Mouse (Mus musculus): ENCODE results near the gene Fggy. TPM values are rescaled to one million over a fixed set of nuclear protein-coding genes. Genes with fewer than 3 reads are reported as not detected.

Fggy gene
- polyA plus RNA-seq, 1 experiment from 2014 or later = 9.0 TPM

GRCm38 (mm10) chr4:95953328-95953727 lies 396.0 kb downstream of the Fggy start:
- no peaks in the 10 kb centered on the region for H3K27me3 ChIP-seq (replicated peaks)
- no peak overlapping the region for H3K4me3 ChIP-seq
- no peaks in the 10 kb centered on the region for H3K4me1 ChIP-seq
- H3K4me2 ChIP-seq (replicated peaks) = no peak overlapping the region
- no peaks in the 10 kb centered on the region for H3K9me3 ChIP-seq
- H3K36me3 ChIP-seq = no peaks in the 10 kb centered on the region
- ATAC-seq (ENCODE audit: low FRiP score, low read depth) = no peak
- H3K27ac ChIP-seq = no peak overlapping the region
- no peak overlapping the region for H3K9ac ChIP-seq

GRCm38 (mm10) chr4:95966928-95967724 lies 409.8 kb downstream of the Fggy start, which contains the start of gene Hook1:
Gene Hook1, plus strand, starts transcription at chr4:95967240.
- Histone ChIP-seq H3K4me2 (replicated peaks) (peak within 1 kb of the TSS; percentile 83), H3K4me3 (peak within 1 kb of the TSS; percentile 64), H3K27me3 (replicated peaks) (no peaks in the 10 kb centered on the region), H3K4me1 (0 out of 2 replicates have a peak, but pooled peaks cover 5% of the 10 kb centered on the region), H3K27ac (peak within 1 kb of the TSS; percentile 66; the same call in 1 of the 2 replicates), H3K9ac (peak within 1 kb of the TSS; percentile 76), H3K36me3 (no peaks in the 10 kb centered on the region), H3K9me3 (no peaks in the 10 kb centered on the region)
- peak; percentile 100 for ATAC-seq (ENCODE audit: low FRiP score, low read depth)
- under 1% methylated on average over 82 of the region's 82 CpGs for WGBS
